Mouse (Mus musculus) cerebellum, adult 2 months (tissue): Measurements from ENCODE around the gene Alg1. TPM values are rescaled to one million over a fixed set of nuclear protein-coding genes. Genes with fewer than 3 reads are reported as not detected.

Source experiments
- DNase-seq, 2 experiments: peaks; one replicate each; pipeline ENCODE4 v3.0.0; 2021
- H3K27ac ChIP-seq: fragments of 200-500 bp; 2 replicates; pipeline ENCODE4 v1.5.1; 2012; ENCODE audit warnings: low read length, control low read depth, inconsistent platforms; ENCODE audit not compliant: insufficient read depth
- H3K27me3 ChIP-seq: fragments of 200-500 bp; 2 replicates; pipeline ENCODE4 v1.6.1; 2012; ENCODE audit warnings: inconsistent platforms, mild to moderate bottlenecking, low read length, moderate library complexity; ENCODE audit not compliant: control insufficient read depth, insufficient read depth
- H3K4me1 ChIP-seq: fragments of 200-500 bp; 2 replicates; pipeline ENCODE4 v1.6.1; 2011; ENCODE audit warnings: low read length; ENCODE audit not compliant: control insufficient read depth, insufficient read depth
- H3K4me3 ChIP-seq: fragments of 200-500 bp; replicated peaks from 2 replicates; pipeline ENCODE3; 2011; ENCODE audit warnings: mild to moderate bottlenecking, low read depth, low read length, control low read depth; ENCODE audit not compliant: insufficient read depth
- CTCF ChIP-seq: fragments of 200-500 bp; IDR thresholded peaks from 2 replicates; pipeline ENCODE4 v1.5.1; 2011; ENCODE audit warnings: low read depth, mild to moderate bottlenecking, control low read depth, low read length, moderate library complexity, borderline replicate concordance; ENCODE audit not compliant: insufficient read depth
- POLR2A ChIP-seq: fragments of 200-500 bp; IDR thresholded peaks from 2 replicates; pipeline ENCODE4 v1.6.1; 2011; ENCODE audit warnings: low read length, control low read depth, borderline replicate concordance; ENCODE audit not compliant: insufficient read depth
- WGBS: fragments of 180-500 bp; shearing (Covaris S2); methylation state at CpG from one replicate; pipeline ENCODE4 v1.1.7; 2018; 5-methylcytosine and 5-hydroxymethylcytosine counted together
- polyA plus RNA-seq: library from polyadenylated mRNA; depleted of rRNA; stranded (reverse); fragments of >200 nt; gene quantifications from 2 replicates; pipeline ENCODE4 v1.2.3, GENCODE M21; 2012; rRNA removed

Gene Alg1
- polyA plus RNA-seq, 1 experiment, result 65.3 TPM

DNA sequence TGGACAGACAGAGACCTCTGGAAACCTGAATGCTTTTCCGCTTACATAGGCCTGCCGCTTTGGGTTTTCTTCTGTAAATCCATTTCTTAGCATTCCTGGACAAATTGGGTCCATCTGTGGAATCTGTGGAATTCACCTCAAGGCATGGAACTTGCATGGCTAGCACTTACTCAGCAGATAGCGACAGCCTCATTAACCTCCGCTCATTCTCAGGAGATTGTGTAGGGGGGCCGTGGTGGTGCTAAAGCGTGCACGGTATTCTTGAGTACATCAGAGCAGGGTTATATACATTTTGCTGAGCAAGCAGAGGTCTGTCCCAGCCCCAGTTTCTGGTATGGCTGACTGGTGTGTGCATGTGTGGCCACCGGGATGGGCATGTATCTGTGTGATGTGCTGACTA lies 29.7 kb downstream of the Alg1 start:
- Histone ChIP-seq H3K27ac (no peak overlapping the region), H3K4me3 (no peak overlapping the region), H3K4me1 (no peaks in the 10 kb centered on the region), H3K27me3 (no peaks in the 10 kb centered on the region)
- WGBS, result 91% methylated on average over 8 of the region's 8 CpGs
- DNase-seq, result no peak
- TF ChIP-seq CTCF, result no peak
- TF ChIP-seq POLR2A, result no peak

DNA sequence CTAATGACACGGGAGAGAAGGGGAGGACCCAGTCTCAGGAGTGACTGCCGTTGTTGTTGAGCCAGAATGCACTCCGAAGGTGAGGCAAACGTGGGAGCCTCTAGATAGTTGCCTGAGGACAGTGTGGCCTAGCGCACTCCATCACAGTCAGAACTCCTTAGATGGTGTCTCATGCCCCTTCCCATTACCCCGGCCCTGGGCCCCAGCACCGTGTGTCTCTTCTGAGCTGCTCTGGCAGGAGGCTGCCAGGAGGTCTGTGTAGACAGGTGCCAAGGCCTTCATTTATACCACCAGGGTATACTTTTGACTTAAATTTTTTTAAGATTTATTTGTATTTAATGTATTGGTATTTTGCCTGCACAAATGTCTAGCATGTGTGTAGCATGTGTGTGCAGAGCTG lies 30.5 kb downstream of the Alg1 start:
- H3K4me3 ChIP-seq, result no peak overlapping the region
- TF ChIP-seq CTCF, result no peak
- no peak for TF ChIP-seq POLR2A
- 83% methylated on average over 7 of the region's 7 CpGs for WGBS
- H3K27ac ChIP-seq, result no peak overlapping the region
- no peaks in the 10 kb centered on the region for H3K27me3 ChIP-seq
- no peaks in the 10 kb centered on the region for H3K4me1 ChIP-seq
- DNase-seq, result no peak

DNA sequence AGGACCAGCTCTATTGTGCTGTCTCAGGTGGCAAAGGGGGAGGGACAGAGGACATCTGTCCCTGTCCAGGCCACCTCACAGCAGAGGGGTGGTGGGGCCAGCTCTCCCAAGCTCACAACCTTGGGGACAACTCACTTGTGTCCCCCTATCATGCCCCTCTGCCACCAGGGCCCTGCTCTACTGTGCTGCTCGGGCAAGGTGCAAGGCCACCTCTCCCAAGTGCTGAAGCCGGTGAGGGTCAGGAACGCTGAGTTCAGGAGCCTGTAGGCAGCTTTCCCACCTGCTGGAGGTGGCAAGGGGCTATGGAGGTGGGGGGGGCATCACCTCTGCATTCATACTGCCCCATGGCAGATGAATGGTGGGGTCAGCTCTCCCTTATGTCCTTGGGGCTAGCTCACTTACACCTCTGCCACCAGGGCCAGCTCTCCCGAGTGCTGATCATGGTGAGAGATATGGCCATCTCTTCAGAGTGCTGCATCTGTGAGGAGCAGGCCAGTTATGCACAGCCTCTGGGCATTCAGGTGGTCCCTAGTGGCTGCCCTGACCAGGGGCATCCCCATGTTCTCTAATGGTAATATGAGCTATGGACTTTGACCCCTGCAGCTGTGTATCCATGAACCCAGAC lies 38.1 kb downstream of the Alg1 start:
- H3K4me1 ChIP-seq, result no peaks in the 10 kb centered on the region
- TF ChIP-seq POLR2A (no peak), CTCF (no peak)
- DNase-seq, result no peak
- no peaks in the 10 kb centered on the region for H3K27me3 ChIP-seq
- 86% methylated on average over 4 of the region's 4 CpGs for WGBS
- no peak overlapping the region for H3K4me3 ChIP-seq
- no peak overlapping the region for H3K27ac ChIP-seq

DNA sequence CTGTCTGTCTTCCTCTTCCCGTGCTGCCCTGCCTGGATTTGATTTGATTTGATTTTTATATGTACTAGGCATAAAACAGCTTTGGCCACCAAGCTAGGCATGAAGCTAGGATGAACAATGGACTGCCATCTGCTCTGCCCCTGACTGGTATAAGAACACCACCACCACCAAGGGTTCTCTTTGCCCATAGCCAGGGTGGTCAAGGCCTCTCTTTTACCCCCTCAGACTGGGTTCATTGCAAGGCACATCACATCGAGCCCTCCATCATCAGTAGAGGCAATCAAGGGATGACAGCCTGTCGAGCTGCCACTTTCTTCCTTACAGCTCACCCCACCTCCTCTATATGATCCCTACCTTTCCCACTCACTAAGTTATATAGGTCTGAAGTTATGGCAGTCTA lies 39.0 kb downstream of the Alg1 start:
- DNase-seq, result no peak
- H3K27me3 ChIP-seq, result no peaks in the 10 kb centered on the region
- TF ChIP-seq CTCF (no peak), POLR2A (no peak)
- 70% methylated on average over 3 of the region's 3 CpGs for WGBS
- H3K27ac ChIP-seq, result no peak overlapping the region
- no peaks in the 10 kb centered on the region for H3K4me1 ChIP-seq
- no peak overlapping the region for H3K4me3 ChIP-seq

DNA sequence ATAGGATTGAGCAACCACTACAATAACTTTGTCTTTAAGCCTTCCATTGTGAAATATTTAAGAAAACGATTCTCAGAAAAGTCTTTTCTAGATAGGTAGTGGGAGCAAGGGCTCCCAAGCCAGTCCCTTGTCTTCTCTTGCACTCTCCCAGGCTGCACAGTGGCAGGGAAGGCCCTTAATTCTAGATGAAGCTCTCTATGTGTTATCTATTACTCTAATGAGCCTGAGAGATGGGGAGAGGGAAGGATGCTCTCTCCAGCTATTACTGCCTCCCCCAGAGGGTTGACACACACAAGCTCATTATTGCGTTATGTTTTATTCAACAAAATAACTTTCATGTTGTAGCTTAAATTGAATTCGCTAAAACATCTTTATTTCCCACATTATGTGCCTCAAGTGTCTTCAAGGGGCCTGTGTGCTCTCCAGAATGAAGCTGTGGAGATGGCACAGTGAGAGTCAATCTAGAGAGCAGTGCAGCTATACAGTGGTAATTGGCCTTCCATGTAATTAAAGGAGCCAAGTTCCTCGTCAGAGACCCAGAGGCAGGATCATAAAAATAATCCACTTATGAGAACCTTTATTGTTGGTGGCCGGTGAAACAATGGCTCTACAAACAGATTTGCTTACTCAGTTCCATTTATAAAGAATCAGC lies 46.3 kb downstream of the Alg1 start:
- TF ChIP-seq POLR2A, result no peak
- TF ChIP-seq CTCF, result no peak
- Histone ChIP-seq H3K27ac (no peak overlapping the region), H3K4me3 (no peak overlapping the region), H3K27me3 (no peaks in the 10 kb centered on the region; the same call in 1 of the 2 replicates), H3K4me1 (no peaks in the 10 kb centered on the region)
- WGBS, result 78% methylated on average over 5 of the region's 5 CpGs
- no peak for DNase-seq

DNA sequence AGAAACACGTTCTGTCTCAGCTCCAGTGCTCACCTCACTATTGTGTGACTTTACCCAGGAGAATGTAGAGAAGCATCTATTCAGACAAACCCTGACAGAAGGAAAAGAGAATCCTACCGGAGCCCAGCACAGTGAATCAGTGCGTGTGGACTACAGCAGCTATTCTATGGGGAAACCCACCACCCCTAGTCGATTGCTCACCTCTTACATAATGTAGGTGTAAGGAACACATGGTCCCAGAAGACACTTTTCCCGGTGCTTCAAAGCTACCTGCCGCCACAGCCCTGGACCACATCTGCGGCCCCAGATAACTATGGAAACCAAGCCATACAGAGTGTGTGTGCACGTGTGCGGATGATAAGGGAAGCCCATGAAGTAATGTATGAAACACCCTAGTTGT lies 49.3 kb downstream of the Alg1 start:
- 90% methylated on average over 9 of the region's 9 CpGs for WGBS
- H3K27ac ChIP-seq, result no peak overlapping the region
- no peak for DNase-seq
- H3K4me1 ChIP-seq, result no peaks in the 10 kb centered on the region
- no peaks in the 10 kb centered on the region; the same call in 1 of the 2 replicates for H3K27me3 ChIP-seq
- TF ChIP-seq CTCF (no peak), POLR2A (no peak)
- no peak overlapping the region for H3K4me3 ChIP-seq

DNA sequence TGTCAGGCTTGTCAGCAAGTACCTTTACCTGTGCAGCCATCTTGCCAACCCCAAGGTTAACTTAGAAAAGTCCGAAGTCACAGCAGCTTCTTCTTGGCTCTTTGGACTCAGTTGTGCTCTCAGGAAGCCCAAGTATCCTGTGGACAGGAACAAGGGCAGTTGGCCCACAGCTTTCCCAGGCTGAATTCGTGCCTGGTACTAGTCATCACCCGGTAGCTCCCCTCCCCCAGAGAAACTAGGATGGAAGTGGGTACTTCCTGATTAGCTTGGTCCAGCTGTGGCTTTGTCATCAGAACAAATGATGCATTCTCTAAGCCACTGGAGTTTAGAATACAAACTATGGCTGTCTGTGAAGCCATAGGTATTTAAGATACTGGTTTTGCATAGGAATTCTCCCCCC lies 52.0 kb downstream of the Alg1 start:
- no peaks in the 10 kb centered on the region for H3K27me3 ChIP-seq
- no peaks in the 10 kb centered on the region for H3K4me1 ChIP-seq
- 45% methylated on average over 3 of the region's 3 CpGs for WGBS
- no peak overlapping the region for H3K4me3 ChIP-seq
- DNase-seq, result no peak
- H3K27ac ChIP-seq, result no peak overlapping the region
- TF ChIP-seq CTCF (no peak), POLR2A (no peak)

Other genes with a start within 250 kb of the Alg1 start
- gene Sept12, start 235.8 kb upstream of the Alg1 start, polyA plus RNA-seq, result not detected in 2 replicates
- 1.00 and 2.5 TPM in 2 replicates for gene Smim22, start 226.3 kb upstream of the Alg1 start, polyA plus RNA-seq
- gene Rogdi, start 220.1 kb upstream of the Alg1 start, polyA plus RNA-seq, result 274 and 294 TPM in 2 replicates
- gene Glyr1, start 183.8 kb upstream of the Alg1 start, polyA plus RNA-seq, result 139 and 146 TPM in 2 replicates
- 28.1 and 30.2 TPM in 2 replicates for gene Ubn1, start 183.6 kb upstream of the Alg1 start, polyA plus RNA-seq
- 0.87 and 0.88 TPM in 2 replicates for gene Ppl, start 101.2 kb upstream of the Alg1 start, polyA plus RNA-seq
- gene Sec14l5, start 86.5 kb upstream of the Alg1 start, polyA plus RNA-seq, result 19.6 and 25.4 TPM in 2 replicates
- 21.1 and 21.3 TPM in 2 replicates for gene Nagpa, start 29.6 kb upstream of the Alg1 start, polyA plus RNA-seq
- 5.5 and 6.1 TPM in 2 replicates for gene AU021092, start 11.3 kb upstream of the Alg1 start, polyA plus RNA-seq
- gene Eef2kmt, start 22.4 kb downstream of the Alg1 start, polyA plus RNA-seq, result 9.4 and 12.9 TPM in 2 replicates